Mouse (Mus musculus): Measurements from ENCODE around the gene Atp10a.

Atp10a gene

GRCm38 (mm10) chr7:58655866-58656265, at the start of gene Atp10a:
Gene Atp10a (plus strand): TSS chr7:58656166.
- 94% methylated on average over 6 of the region's 6 CpGs for WGBS

GRCm38 (mm10) chr7:58618048-58618447, 37.9 kb upstream of the Atp10a start:
- WGBS, result 76% methylated on average over 1 of the region's 1 CpGs

DNA sequence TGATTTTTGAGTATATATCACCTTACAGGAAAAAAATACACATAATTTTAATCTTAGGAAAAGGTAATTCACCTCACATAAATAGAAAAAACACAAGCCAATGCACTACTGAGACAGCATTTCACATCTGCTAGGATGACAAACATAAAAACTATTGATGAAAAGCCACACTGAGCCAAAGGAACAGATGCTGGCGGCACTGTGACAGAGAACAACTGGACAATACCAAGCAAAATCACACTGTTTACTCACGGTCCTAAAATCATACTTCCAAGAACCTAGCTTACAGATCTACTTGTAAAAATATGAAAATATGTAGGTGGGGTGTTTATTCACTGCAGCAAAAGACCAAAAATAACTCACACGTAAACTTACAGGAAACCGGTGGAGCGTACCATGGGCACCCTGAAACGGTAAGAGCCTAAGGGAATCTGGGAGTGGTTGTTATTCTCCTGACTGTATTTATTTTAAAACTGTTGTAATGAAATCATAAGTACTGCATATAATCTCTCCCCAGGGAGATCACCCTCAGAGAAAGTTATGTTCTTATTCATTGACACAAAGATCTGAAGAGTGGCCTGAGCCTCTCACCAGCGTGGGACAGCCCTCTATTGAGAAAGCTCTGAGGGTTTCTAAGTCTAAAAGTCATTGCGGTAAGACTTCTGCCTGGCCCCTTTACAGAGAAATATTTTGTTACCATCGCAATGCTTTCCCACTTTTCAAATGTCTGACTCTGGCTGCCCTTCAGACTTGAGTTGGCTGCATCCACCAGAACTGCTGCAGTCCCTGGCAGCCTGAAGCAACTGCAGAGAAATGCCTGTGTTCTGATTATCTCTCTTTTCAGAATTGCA, 29.4 kb upstream of the Atp10a start:
- 49% methylated on average over 9 of the region's 9 CpGs for WGBS

GRCm38 (mm10) chr7:58627381-58627780, 28.6 kb upstream of the Atp10a start:
- 32% methylated on average over 1 of the region's 1 CpGs for WGBS

- WGBS, result 98% methylated on average over 2 of the region's 2 CpGs
Measured at GRCm38 (mm10) chr7:58629233-58629632, 26.7 kb upstream of the Atp10a start.

DNA sequence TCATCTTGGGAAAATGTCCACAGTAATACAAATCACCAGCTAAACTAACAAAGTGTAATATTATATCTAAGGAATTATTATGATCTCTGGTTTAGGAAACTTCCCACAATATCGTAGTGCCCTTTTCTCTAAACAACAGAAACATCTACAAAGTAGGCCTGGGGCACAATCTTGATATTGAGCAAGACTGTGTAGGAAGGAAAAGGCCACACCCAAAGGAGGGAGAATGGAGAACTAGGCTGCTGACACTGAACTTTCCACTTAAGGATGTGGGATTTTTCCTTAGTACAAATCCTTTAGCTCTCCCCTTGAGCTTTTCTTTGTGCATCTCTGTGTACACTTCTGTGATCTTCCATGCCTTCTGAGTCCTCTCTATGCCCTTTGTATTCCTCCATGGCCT, 22.3 kb upstream of the Atp10a start:
- 76% methylated on average over 1 of the region's 1 CpGs for WGBS

DNA sequence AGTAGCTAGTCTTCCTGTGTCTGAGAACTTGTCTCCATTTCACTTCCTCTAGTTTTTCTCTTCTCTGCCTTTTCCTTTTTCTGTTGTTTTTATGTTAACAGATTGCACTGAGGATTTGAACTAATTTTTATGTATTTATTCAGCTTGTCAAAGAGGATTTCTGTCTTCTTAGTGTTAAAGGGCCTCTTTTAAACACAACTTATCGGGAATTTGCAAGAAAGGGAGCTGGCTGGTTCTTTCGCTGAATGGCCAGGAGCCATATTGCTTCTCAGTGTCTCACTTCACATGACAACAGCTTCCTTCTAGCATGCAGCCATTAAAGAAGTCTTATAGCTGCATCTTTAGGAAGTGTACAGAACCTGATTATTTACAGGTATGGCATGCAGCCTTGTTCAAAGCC, 16.3 kb upstream of the Atp10a start:
- 49% methylated on average over 2 of the region's 2 CpGs for WGBS

GRCm38 (mm10) chr7:58640456-58640855, 15.5 kb upstream of the Atp10a start:
- 69% methylated on average over 4 of the region's 4 CpGs for WGBS

GRCm38 (mm10) chr7:58641916-58642315, 14.1 kb upstream of the Atp10a start:
- WGBS, result 93% methylated on average over 3 of the region's 3 CpGs

- WGBS, result 61% methylated on average over 1 of the region's 1 CpGs
Measured at GRCm38 (mm10) chr7:58647404-58647803, 8.6 kb upstream of the Atp10a start.

DNA sequence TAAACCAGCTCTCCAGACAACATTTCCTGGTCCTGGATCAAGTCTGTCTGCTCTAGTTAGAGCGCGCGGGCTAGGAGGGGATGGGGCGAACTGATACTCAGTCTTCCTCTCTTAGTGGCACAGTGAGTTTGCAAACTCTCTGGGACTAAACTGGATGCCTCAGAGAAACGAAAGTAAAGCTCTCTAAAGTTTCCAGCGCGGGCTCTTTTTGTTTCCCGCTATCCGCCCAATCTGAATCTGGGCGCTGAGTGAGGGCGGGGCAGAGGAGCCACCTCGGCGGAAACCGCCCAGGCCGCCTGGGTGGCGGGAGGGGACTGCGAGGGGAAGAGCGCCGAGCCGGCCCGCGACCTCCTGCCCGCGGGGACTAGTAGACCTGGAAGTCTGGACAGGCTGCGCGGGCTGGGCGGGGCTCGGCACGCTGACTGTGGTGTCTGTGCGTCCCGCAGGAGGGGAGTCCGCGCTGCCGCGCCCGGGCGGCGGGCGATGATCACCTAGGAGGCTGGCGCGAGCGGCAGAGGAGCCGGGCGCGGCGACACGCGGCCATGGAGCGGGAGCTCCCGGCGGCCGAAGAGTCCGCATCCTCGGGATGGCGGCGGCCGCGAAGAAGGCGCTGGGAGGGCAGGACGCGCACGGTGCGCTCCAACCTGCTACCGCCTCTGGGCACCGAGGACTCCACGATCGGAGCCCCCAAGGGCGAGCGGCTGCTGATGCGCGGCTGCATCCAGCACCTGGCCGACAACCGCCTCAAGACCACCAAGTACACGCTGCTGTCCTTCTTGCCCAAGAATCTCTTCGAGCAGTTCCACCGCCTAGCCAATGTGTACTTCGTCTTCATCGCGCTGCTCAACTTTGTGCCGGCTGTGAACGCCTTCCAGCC, 2.2 kb downstream of the Atp10a start:
- WGBS, result under 1% methylated on average over 81 of the region's 81 CpGs

- 28% methylated on average over 14 of the region's 14 CpGs for WGBS
Measured at GRCm38 (mm10) chr7:58658790-58659405, 2.9 kb downstream of the Atp10a start.

GRCm38 (mm10) chr7:58660665-58661064, 4.7 kb downstream of the Atp10a start:
- 95% methylated on average over 5 of the region's 5 CpGs for WGBS

DNA sequence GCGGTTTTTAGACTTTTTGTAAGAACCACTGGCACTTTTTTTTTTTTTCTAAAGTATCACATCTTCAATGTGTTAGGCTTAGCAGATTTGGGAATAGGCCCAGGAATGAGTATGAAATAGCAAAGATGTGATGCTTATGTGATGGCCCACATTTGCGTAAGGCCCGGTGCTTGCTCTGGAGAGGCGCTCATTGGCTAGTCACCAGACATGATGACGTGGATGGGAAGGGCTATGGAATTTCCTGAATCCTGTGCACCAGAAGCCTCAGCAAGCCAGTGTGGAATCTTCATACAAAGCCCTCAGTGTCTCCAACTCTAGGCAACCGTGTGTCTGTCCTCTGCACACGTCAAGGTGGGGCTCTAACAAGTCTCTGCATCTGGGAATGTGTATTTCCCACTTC, 5.1 kb downstream of the Atp10a start:
- WGBS, result 76% methylated on average over 7 of the region's 7 CpGs

- 76% methylated on average over 1 of the region's 1 CpGs for WGBS
Measured at GRCm38 (mm10) chr7:58668617-58669016, 12.7 kb downstream of the Atp10a start.

DNA sequence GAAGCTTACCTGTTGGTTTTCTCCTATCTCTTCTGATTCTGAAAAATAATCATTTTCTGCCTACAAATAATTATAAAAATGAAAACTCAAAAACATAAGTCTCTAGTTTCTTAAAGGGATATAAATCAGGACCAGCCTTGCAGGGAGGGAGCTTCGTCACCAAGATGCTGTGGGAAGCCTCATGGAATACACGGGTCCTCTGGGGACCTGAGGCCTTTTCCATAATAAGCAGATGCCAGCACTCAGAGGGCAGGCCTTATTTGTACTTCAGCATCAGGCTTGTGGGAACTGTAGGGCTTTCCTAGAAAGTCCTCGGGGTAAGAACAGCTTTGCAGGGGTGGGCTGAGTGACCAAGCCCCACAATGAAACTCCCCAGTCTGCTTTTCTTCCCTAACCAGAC, 20.1 kb downstream of the Atp10a start:
- WGBS, result 63% methylated on average over 3 of the region's 3 CpGs

DNA sequence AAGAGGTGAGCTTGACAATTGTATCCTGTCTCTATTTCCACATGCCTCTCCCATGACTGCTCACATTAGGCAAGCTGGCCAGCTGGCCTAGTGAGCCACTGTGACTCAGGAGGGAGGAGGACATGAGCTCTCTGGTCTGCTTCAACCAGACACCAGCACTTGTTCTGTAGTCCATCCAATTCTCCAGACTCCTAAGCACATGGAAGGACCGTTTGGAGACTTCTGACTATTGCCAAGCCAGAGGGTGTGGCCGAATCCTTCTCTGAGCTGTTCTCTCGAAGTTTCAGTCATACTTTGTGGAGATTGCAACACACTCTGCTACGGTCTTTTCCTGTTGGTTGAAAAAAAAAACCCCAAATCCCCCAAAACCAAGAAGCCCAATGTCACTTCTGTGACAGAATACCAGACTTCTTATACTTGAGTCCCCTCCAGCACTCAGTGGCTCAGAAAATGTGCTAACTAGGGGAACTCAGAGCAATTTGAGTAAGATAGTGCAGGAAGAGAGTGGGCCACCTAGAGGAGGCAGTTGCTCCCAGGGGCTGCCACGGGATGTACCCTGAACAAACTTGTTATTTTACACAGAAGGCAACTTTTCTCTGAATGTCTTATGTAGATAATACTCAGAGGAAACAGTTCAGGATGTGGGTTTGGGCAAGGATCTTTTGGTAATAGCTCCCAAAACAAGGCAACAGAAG, 21.3 kb downstream of the Atp10a start:
- 69% methylated on average over 5 of the region's 5 CpGs for WGBS

DNA sequence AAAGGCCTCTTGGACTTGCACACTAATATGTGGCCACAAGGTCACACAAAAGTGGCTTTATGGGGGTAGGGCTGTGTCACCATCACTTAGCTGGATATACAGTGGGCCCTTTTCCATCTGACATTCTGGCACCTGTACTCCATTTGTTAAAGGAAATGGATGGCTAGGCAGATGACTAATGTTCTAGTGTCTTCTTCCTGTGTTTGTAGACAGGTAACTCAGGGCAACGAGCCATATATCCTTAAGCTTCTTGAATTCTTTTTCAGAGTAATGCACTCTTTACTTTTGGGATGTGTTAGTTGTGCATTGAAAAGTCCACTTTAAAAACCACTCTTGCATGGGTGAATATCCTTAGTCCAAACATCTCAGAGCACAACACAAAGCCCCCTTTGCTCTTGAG, 30.0 kb downstream of the Atp10a start:
- WGBS, result 94% methylated on average over 1 of the region's 1 CpGs

DNA sequence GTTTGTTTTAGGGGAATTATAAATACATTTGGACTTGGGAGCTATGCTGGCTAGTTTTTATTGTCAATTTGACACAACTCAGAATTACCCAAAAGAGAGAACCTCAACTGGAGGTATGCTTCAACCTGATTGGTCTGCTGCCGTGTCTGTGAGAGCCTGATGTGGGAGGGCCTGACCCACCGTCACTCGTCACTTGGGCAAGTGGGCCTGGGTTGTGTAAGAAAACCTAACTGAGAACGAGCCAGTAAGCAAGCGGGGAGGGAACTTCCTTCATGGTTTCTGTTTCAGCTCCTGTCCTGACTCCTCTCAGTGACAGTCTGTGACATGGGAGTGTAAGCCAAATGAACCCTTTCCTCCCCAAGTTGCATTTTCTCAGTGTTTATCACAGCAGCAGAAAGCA, 30.6 kb downstream of the Atp10a start:
- WGBS, result 72% methylated on average over 5 of the region's 5 CpGs

DNA sequence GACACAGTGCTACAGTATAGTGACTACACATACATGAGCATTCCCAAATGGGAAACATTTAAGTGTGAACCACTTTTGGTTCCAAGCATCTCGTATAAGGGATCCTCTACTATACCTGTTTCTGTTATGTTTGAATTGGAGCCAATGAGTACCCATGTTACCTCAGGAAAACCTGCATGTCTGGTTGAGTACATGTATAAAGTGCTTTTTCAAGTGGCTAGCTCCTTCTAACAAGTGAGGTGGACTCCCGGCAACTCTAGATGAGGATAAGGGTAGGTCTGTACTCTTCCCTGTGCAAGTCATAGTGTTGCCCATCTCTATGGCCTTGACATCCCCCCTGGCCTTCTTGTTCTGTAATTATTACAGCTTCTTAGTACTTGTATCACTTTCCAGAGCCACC, 31.0 kb downstream of the Atp10a start:
- WGBS, result 78% methylated on average over 2 of the region's 2 CpGs

DNA sequence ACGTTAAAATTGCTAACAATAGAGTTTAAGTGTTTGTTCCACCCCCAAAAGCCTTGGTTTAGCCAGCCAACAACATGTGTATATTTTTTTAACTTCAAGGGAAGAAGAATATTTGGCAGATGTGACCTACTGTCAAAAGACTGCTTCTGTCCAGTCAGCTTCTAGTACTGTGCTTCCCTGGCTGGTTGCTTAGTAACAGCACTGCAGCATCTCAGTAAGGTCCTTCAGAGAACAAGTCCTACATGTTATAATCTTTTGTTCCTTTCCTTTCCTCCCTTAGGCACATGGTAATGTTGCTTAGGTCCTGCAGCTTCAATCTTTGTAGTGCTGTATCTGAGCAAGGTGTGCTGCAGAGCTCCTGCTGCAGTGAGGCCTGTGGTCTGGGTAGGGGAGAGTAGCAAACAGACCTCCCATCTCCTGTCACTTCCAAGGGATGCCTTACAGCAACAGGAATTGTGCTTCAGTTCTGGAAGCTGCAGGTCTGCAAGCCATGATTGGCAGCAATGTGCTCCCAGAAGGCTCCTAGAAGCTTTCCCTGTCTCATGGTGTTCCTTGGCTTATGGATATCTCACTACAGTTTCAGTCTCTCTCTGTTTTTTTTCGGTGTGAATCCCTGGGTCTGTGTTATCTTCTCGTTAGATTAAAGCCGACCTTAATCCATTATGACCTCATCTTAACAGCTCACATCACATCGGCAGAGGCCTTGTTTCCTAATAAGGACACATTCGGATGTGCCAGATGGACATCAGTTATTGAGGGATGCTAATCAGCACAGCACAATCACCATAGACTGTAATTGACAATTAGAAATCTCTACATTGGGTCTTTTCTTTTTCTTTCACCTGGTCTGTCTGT, 34.3 kb downstream of the Atp10a start:
- 50% methylated on average over 6 of the region's 6 CpGs for WGBS
